Mouse (Mus musculus) erythroid progenitor cell, adult 5-6 weeks (primary cell): ENCODE measurements around the gene Smg7. TPM values are rescaled to one million over a fixed set of nuclear protein-coding genes. Genes with fewer than 3 reads are reported as not detected.

Source experiments
- ATAC-seq: replicated peaks from 2 replicates; pipeline ENCODE4 v1.8.0; 2016; ENCODE audit warnings: moderate number of reproducible peaks, mild to moderate bottlenecking, moderate TSS enrichment, inconsistent platforms; ENCODE audit not compliant: poor library complexity, low FRiP score, severe bottlenecking
- total RNA-seq, 2 experiments: library from RNA; stranded (forward) in 1 of 2; stranded (reverse) in 1 of 2; fragments of 150-400 nt in 1 of 2; fragments of 186-747, 209-891 nt in 1 of 2; gene quantifications; 2 replicates each; pipeline versions ENCODE4 v1.2.3 to v1.2.4; 2015 to 2017; ENCODE audit warnings: low replicate concordance in 2 of 2

Gene Smg7
- total RNA-seq, 2 experiments from 2014 or later, result 21.0 to 81.3 TPM

GRCm38 (mm10) chr1:152844634-152845033, 57.8 kb downstream of the Smg7 start:
- ATAC-seq, result no peak

- ATAC-seq, result no peak
These were observed 61.4 kb downstream of the Smg7 start for GRCm38 (mm10) chr1:152841057-152841456.

GRCm38 (mm10) chr1:152840343-152840742, 62.1 kb downstream of the Smg7 start:
- no peak for ATAC-seq

GRCm38 (mm10) chr1:152838841-152839240, 63.6 kb downstream of the Smg7 start:
- no peak for ATAC-seq

- ATAC-seq, result no peak; the same call in 1 of the 2 replicates
These were observed 64.3 kb downstream of the Smg7 start for GRCm38 (mm10) chr1:152838026-152838702.

- no peak for ATAC-seq
These were observed 67.4 kb downstream of the Smg7 start for GRCm38 (mm10) chr1:152835061-152835460.

GRCm38 (mm10) chr1:152832316-152832715, 70.1 kb downstream of the Smg7 start:
- ATAC-seq, result no peak

- ATAC-seq, result no peak
These were observed 70.8 kb downstream of the Smg7 start for GRCm38 (mm10) chr1:152831619-152832018.

- no peak for ATAC-seq
These were observed 71.4 kb downstream of the Smg7 start for GRCm38 (mm10) chr1:152831003-152831402.

- ATAC-seq, result no peak
These were observed 72.4 kb downstream of the Smg7 start for GRCm38 (mm10) chr1:152830054-152830453.

GRCm38 (mm10) chr1:152828637-152829355, 73.7 kb downstream of the Smg7 start:
- ATAC-seq, result no peak

GRCm38 (mm10) chr1:152828168-152828567, 74.3 kb downstream of the Smg7 start:
- no peak for ATAC-seq

GRCm38 (mm10) chr1:152826446-152826845, 76.0 kb downstream of the Smg7 start:
- ATAC-seq, result no peak

- ATAC-seq, result no peak
These were observed 78.2 kb downstream of the Smg7 start for GRCm38 (mm10) chr1:152824206-152824605.

GRCm38 (mm10) chr1:152821746-152822145, 80.7 kb downstream of the Smg7 start:
- no peak for ATAC-seq

GRCm38 (mm10) chr1:152820911-152821695, 81.3 kb downstream of the Smg7 start:
- no peak for ATAC-seq

- ATAC-seq, result no peak
These were observed 82.9 kb downstream of the Smg7 start for GRCm38 (mm10) chr1:152819558-152819957.

GRCm38 (mm10) chr1:152817794-152818193, 84.7 kb downstream of the Smg7 start:
- ATAC-seq, result no peak

GRCm38 (mm10) chr1:152817027-152817769, 85.2 kb downstream of the Smg7 start:
- ATAC-seq, result no peak

- ATAC-seq, result peak; percentile 58; the same call in 1 of the 2 replicates
These were observed 87.2 kb downstream of the Smg7 start for GRCm38 (mm10) chr1:152815265-152815701.
